Mouse (Mus musculus) urinary bladder, adult 2 months (tissue): ENCODE results near the gene Dock8. TPM values are rescaled to one million over a fixed set of nuclear protein-coding genes. Genes with fewer than 3 reads are reported as not detected.

ENCODE experiments used
- DNase-seq: peaks from one replicate; pipeline ENCODE4 v3.0.0; 2022; ENCODE audit warnings: low spot score
- polyA plus RNA-seq: library from polyadenylated mRNA; depleted of rRNA; stranded (reverse); fragments of >200 nt; gene quantifications from 2 replicates; pipeline ENCODE4 v1.2.3, GENCODE M21; 2012; rRNA removed

The Dock8 gene
- 28.4 and 29.7 TPM in 2 replicates for polyA plus RNA-seq

- peak; percentile 79 for DNase-seq
Observed at GRCm38 (mm10) chr19:24999201-24999886, at the start of gene Dock8. Gene Dock8 (plus strand): TSS chr19:24999534.

- no peak for DNase-seq
Observed at GRCm38 (mm10) chr19:24958531-24958930, 40.8 kb upstream of the Dock8 start.

- DNase-seq: peak; percentile 91
Observed at GRCm38 (mm10) chr19:24961172-24961962, 38.0 kb upstream of the Dock8 start, which contains the start of gene Cbwd1. Gene Cbwd1 (minus strand): TSS chr19:24961610.

GRCm38 (mm10) chr19:24966203-24966602 lies 33.1 kb upstream of the Dock8 start:
- no peak for DNase-seq

- no peak for DNase-seq
Observed at GRCm38 (mm10) chr19:24966941-24967340, 32.4 kb upstream of the Dock8 start.

- no peak for DNase-seq
Observed at GRCm38 (mm10) chr19:24971307-24971706, 28.0 kb upstream of the Dock8 start.

GRCm38 (mm10) chr19:24972701-24973390 lies 26.5 kb upstream of the Dock8 start:
- DNase-seq: no peak

GRCm38 (mm10) chr19:24977991-24978390 lies 21.3 kb upstream of the Dock8 start:
- DNase-seq: no peak

GRCm38 (mm10) chr19:24978852-24979842 lies 20.2 kb upstream of the Dock8 start:
- DNase-seq: no peak

GRCm38 (mm10) chr19:24981294-24981693 lies 18.0 kb upstream of the Dock8 start:
- no peak for DNase-seq

GRCm38 (mm10) chr19:24983050-24983449 lies 16.3 kb upstream of the Dock8 start:
- no peak for DNase-seq

GRCm38 (mm10) chr19:24983857-24984498 lies 15.4 kb upstream of the Dock8 start:
- no peak for DNase-seq

GRCm38 (mm10) chr19:24985045-24985444 lies 14.3 kb upstream of the Dock8 start:
- no peak for DNase-seq

GRCm38 (mm10) chr19:24987355-24987754 lies 12.0 kb upstream of the Dock8 start:
- no peak for DNase-seq

- no peak for DNase-seq
Observed at GRCm38 (mm10) chr19:24988831-24989230, 10.5 kb upstream of the Dock8 start.

- no peak for DNase-seq
Observed at GRCm38 (mm10) chr19:24990138-24990822, 9.1 kb upstream of the Dock8 start.

- no peak for DNase-seq
Observed at GRCm38 (mm10) chr19:24993526-24993925, 5.8 kb upstream of the Dock8 start.

GRCm38 (mm10) chr19:24994900-24995299 lies 4.4 kb upstream of the Dock8 start:
- DNase-seq: no peak

- DNase-seq: no peak
Observed at GRCm38 (mm10) chr19:24996815-24997704, 2.3 kb upstream of the Dock8 start.
